Mouse (Mus musculus): Measurements from ENCODE around the gene Lrrc4b. TPM values are rescaled to one million over a fixed set of nuclear protein-coding genes. Genes with fewer than 3 reads are reported as not detected.

Gene Lrrc4b
- polyA plus RNA-seq, 1 experiment from 2014 or later: 3.5 TPM

- WGBS (ENCODE audit: insufficient replicate concordance): 94% methylated on average over 5 of the region's 5 CpGs
- no peak for ATAC-seq (replicated peaks; ENCODE audit: insufficient number of reproducible peaks, low FRiP score, low TSS enrichment)
- H3K4me1 ChIP-seq (ENCODE audit: control insufficient read depth, insufficient read depth, low read length): peaks cover 11% of the 10 kb centered on the region
These were observed 62.6 kb downstream of the Lrrc4b start for GRCm38 (mm10) chr7:44491391-44491790.

GRCm38 (mm10) chr7:44492166-44492826 is 63.5 kb downstream of the Lrrc4b start:
- peaks cover 9% of the 10 kb centered on the region for H3K36me3 ChIP-seq (ENCODE audit: control insufficient read depth, insufficient read depth, low read length)
- H3K27ac ChIP-seq (ENCODE audit: low read depth, low read length): no peak overlapping the region
- 88% methylated on average over 21 of the region's 21 CpGs for WGBS (ENCODE audit: insufficient replicate concordance)
- H3K4me3 ChIP-seq (ENCODE audit: low read depth, low read length): no peak overlapping the region
- no peaks in the 10 kb centered on the region for H3K27me3 ChIP-seq (ENCODE audit: control insufficient read depth, insufficient read depth, low read length)
- H3K4me2 ChIP-seq: no peak overlapping the region
- no peaks in the 10 kb centered on the region for H3K9me3 ChIP-seq (replicated peaks; ENCODE audit: control insufficient read depth, low read length)
- H3K4me1 ChIP-seq (ENCODE audit: control insufficient read depth, insufficient read depth, low read length): peaks cover 14% of the 10 kb centered on the region
- no peak overlapping the region for H3K9ac ChIP-seq (ENCODE audit: low read depth, low read length)
- no peak for ATAC-seq (replicated peaks; ENCODE audit: insufficient number of reproducible peaks, low FRiP score, low TSS enrichment)

More at GRCm38 (mm10) chr7:44491391-44491790, 62.6 kb downstream of the Lrrc4b start:
- H3K4me3 ChIP-seq (ENCODE audit: low read depth, low read length): no peak overlapping the region
- no peak overlapping the region for H3K9ac ChIP-seq (ENCODE audit: low read depth, low read length)
- H3K27me3 ChIP-seq (ENCODE audit: control insufficient read depth, insufficient read depth, low read length): no peaks in the 10 kb centered on the region
- peaks cover 9% of the 10 kb centered on the region for H3K36me3 ChIP-seq (ENCODE audit: control insufficient read depth, insufficient read depth, low read length)
- H3K9me3 ChIP-seq (replicated peaks; ENCODE audit: control insufficient read depth, low read length): no peaks in the 10 kb centered on the region
- no peak overlapping the region for H3K4me2 ChIP-seq
- H3K27ac ChIP-seq (ENCODE audit: low read depth, low read length): no peak overlapping the region

GRCm38 (mm10) chr7:44494681-44495080 is 65.9 kb downstream of the Lrrc4b start:
- Histone ChIP-seq H3K36me3 (ENCODE audit: control insufficient read depth, insufficient read depth, low read length) (peaks cover 9% of the 10 kb centered on the region), H3K9ac (ENCODE audit: low read depth, low read length) (no peak overlapping the region), H3K9me3 (replicated peaks; ENCODE audit: control insufficient read depth, low read length) (no peaks in the 10 kb centered on the region), H3K27me3 (ENCODE audit: control insufficient read depth, insufficient read depth, low read length) (peaks cover under 1% of the 10 kb centered on the region; the same call in 1 of the 2 replicates), H3K4me3 (ENCODE audit: low read depth, low read length) (no peak overlapping the region), H3K4me1 (ENCODE audit: control insufficient read depth, insufficient read depth, low read length) (peaks cover 14% of the 10 kb centered on the region), H3K4me2 (no peak overlapping the region), H3K27ac (ENCODE audit: low read depth, low read length) (no peak overlapping the region)
- no peak for ATAC-seq (replicated peaks; ENCODE audit: insufficient number of reproducible peaks, low FRiP score, low TSS enrichment)
- WGBS (ENCODE audit: insufficient replicate concordance): 93% methylated on average over 12 of the region's 12 CpGs

GRCm38 (mm10) chr7:44495086-44495485 is 66.3 kb downstream of the Lrrc4b start:
- Histone ChIP-seq H3K36me3 (ENCODE audit: control insufficient read depth, insufficient read depth, low read length) (peaks cover 9% of the 10 kb centered on the region), H3K9ac (ENCODE audit: low read depth, low read length) (peak overlapping the region; percentile 1; the same call in 1 of the 2 replicates), H3K27me3 (ENCODE audit: control insufficient read depth, insufficient read depth, low read length) (peaks cover 5% of the 10 kb centered on the region; the same call in 1 of the 2 replicates), H3K4me2 (peak overlapping the region; percentile 93), H3K4me3 (ENCODE audit: low read depth, low read length) (peak overlapping the region; percentile 81), H3K27ac (ENCODE audit: low read depth, low read length) (no peak overlapping the region), H3K9me3 (replicated peaks; ENCODE audit: control insufficient read depth, low read length) (no peaks in the 10 kb centered on the region), H3K4me1 (ENCODE audit: control insufficient read depth, insufficient read depth, low read length) (peaks cover 14% of the 10 kb centered on the region)
- WGBS (ENCODE audit: insufficient replicate concordance): 86% methylated on average over 7 of the region's 7 CpGs
- ATAC-seq (replicated peaks; ENCODE audit: insufficient number of reproducible peaks, low FRiP score, low TSS enrichment): no peak

GRCm38 (mm10) chr7:44495992-44496770 is 67.4 kb downstream of the Lrrc4b start, which contains the start of the genes Emc10 and Fam71e1:
TSS of gene Emc10 (minus strand) at chr7:44496529.
TSS of gene Fam71e1 (plus strand) at chr7:44496581.
- H3K4me2 ChIP-seq: peak within 1 kb of the TSS; percentile 93
- under 1% methylated on average over 58 of the region's 58 CpGs for WGBS (ENCODE audit: insufficient replicate concordance)
- peaks cover 14% of the 10 kb centered on the region for H3K4me1 ChIP-seq (ENCODE audit: control insufficient read depth, insufficient read depth, low read length)
- H3K9me3 ChIP-seq (replicated peaks; ENCODE audit: control insufficient read depth, low read length): no peaks in the 10 kb centered on the region
- H3K36me3 ChIP-seq (ENCODE audit: control insufficient read depth, insufficient read depth, low read length): peaks cover 7% of the 10 kb centered on the region
- H3K27ac ChIP-seq (ENCODE audit: low read depth, low read length): peak within 1 kb of the TSS; percentile 96
- peak; percentile 95 for ATAC-seq (replicated peaks; ENCODE audit: insufficient number of reproducible peaks, low FRiP score, low TSS enrichment)
- H3K4me3 ChIP-seq (ENCODE audit: low read depth, low read length): peak within 1 kb of the TSS; percentile 81
- H3K27me3 ChIP-seq (ENCODE audit: control insufficient read depth, insufficient read depth, low read length): peaks cover 10% of the 10 kb centered on the region
- H3K9ac ChIP-seq (ENCODE audit: low read depth, low read length): peak within 1 kb of the TSS; percentile 96

GRCm38 (mm10) chr7:44496771-44497109 is 67.9 kb downstream of the Lrrc4b start:
- Histone ChIP-seq H3K27me3 (ENCODE audit: control insufficient read depth, insufficient read depth, low read length) (peaks cover 10% of the 10 kb centered on the region), H3K4me1 (ENCODE audit: control insufficient read depth, insufficient read depth, low read length) (peaks cover 14% of the 10 kb centered on the region), H3K4me3 (ENCODE audit: low read depth, low read length) (peak overlapping the region; percentile 81), H3K36me3 (ENCODE audit: control insufficient read depth, insufficient read depth, low read length) (peaks cover 7% of the 10 kb centered on the region), H3K27ac (ENCODE audit: low read depth, low read length) (peak overlapping the region; percentile 96), H3K9ac (ENCODE audit: low read depth, low read length) (peak overlapping the region; percentile 86), H3K4me2 (peak overlapping the region; percentile 93), H3K9me3 (replicated peaks; ENCODE audit: control insufficient read depth, low read length) (no peaks in the 10 kb centered on the region)
- no peak; the same call in 1 of the 2 replicates for ATAC-seq (replicated peaks; ENCODE audit: insufficient number of reproducible peaks, low FRiP score, low TSS enrichment)
- under 1% methylated on average over 26 of the region's 26 CpGs for WGBS (ENCODE audit: insufficient replicate concordance)

- Histone ChIP-seq H3K27ac (ENCODE audit: low read depth, low read length) (peak overlapping the region; percentile 96; the same call in 1 of the 2 replicates), H3K4me2 (peak overlapping the region; percentile 93), H3K9ac (ENCODE audit: low read depth, low read length) (no peak overlapping the region), H3K9me3 (replicated peaks; ENCODE audit: control insufficient read depth, low read length) (no peaks in the 10 kb centered on the region), H3K27me3 (ENCODE audit: control insufficient read depth, insufficient read depth, low read length) (peaks cover 10% of the 10 kb centered on the region), H3K36me3 (ENCODE audit: control insufficient read depth, insufficient read depth, low read length) (no peaks in the 10 kb centered on the region; the same call in 1 of the 2 replicates), H3K4me3 (ENCODE audit: low read depth, low read length) (peak overlapping the region; percentile 81), H3K4me1 (ENCODE audit: control insufficient read depth, insufficient read depth, low read length) (peaks cover 14% of the 10 kb centered on the region)
- WGBS (ENCODE audit: insufficient replicate concordance): 83% methylated on average over 10 of the region's 10 CpGs
- ATAC-seq (replicated peaks; ENCODE audit: insufficient number of reproducible peaks, low FRiP score, low TSS enrichment): no peak
These were observed 68.7 kb downstream of the Lrrc4b start for GRCm38 (mm10) chr7:44497361-44498055.

GRCm38 (mm10) chr7:44498922-44499321 is 70.1 kb downstream of the Lrrc4b start:
- H3K27ac ChIP-seq (ENCODE audit: low read depth, low read length): no peak overlapping the region
- no peak overlapping the region for H3K4me2 ChIP-seq
- H3K9ac ChIP-seq (ENCODE audit: low read depth, low read length): no peak overlapping the region
- no peak for ATAC-seq (replicated peaks; ENCODE audit: insufficient number of reproducible peaks, low FRiP score, low TSS enrichment)
- H3K36me3 ChIP-seq (ENCODE audit: control insufficient read depth, insufficient read depth, low read length): no peaks in the 10 kb centered on the region
- H3K4me3 ChIP-seq (ENCODE audit: low read depth, low read length): no peak overlapping the region
- H3K27me3 ChIP-seq (ENCODE audit: control insufficient read depth, insufficient read depth, low read length): peaks cover 10% of the 10 kb centered on the region
- H3K4me1 ChIP-seq (ENCODE audit: control insufficient read depth, insufficient read depth, low read length): peaks cover 14% of the 10 kb centered on the region
- no peaks in the 10 kb centered on the region for H3K9me3 ChIP-seq (replicated peaks; ENCODE audit: control insufficient read depth, low read length)
- WGBS (ENCODE audit: insufficient replicate concordance): 44% methylated on average over 1 of the region's 1 CpGs

All from heart, embryonic 11.5 days (tissue).